Mouse (Mus musculus): Measurements from ENCODE around the gene Sar1a.

The Sar1a gene

DNA sequence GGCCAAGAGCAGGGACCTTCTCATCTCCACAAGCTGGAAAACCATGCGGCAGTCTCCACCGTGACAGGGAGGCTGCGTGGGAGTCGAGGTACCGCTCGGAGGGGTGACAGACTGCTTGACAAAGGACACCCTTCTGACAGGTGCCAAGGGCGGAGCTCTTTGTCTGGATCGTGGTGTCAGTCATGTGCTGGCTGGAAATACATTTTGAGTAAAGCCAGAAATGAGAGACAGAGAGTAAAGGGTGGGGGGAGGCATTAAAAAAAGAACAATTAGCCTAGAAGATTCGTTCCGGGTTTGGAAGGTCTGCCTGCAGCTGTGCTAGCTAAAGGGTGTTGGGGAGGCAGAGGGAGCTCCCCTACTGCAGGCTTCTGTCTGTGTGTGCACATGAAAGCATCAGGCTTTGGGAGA lies 56.6 kb downstream of the Sar1a start:
- no peak for DNase-seq

DNA sequence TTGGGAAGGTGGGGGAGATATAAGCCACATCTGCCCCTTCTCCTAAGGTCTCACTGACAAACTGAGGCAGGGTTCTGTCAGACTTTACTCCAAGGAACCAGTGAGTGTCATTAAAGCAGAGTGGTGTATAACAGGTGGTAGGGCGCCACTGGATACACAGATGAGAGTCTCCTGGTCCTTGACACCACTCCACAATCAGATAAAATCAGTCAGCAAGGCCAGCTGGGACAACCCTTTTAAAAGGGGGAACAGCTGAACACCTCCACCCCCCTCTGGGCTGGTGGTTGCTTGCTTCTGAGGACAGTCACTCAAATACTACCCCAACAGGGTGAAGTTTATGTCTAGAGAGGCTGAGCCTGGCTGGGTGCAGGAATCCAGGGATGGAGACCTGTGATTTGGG lies 57.4 kb downstream of the Sar1a start:
- no peak for DNase-seq

DNA sequence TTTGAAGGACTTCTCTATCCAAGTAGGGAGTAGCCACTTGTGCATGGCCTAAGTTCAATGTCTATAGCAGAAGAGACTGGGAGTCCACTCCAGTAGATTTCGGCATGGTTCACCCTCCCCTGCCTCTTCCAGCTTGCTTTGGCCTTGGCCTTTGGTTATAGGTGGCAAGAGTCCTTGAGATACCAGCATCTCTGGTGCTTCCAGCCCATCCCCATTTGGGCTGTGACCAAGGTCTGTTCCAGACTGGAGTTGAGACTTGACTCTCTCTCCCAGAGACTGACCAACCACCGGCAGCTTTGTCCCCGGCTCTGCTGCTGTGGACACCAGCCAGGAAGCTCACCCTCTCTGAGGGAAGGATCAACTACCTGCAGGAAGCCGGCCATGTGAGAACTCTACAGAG lies 58.0 kb downstream of the Sar1a start:
- DNase-seq = no peak

DNA sequence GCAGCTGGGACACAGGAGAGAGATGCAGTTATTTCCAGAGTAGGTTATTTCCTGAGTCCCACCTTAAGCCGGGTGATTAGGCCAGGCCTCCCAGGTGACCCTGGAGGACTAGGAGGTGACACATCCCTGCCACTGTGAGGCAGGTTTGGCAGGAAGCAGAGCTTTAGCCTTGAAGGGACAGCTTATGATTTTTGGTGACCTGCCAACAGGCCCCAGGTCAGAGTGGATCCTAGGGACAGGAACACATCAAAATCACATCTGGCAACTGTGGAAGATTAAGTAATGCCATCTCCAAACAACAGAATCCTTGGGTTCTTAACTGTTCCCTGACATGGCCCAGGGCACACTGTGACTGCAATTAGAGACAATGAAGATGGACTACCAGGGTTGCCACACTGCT lies 61.2 kb downstream of the Sar1a start:
- no peak for DNase-seq

DNA sequence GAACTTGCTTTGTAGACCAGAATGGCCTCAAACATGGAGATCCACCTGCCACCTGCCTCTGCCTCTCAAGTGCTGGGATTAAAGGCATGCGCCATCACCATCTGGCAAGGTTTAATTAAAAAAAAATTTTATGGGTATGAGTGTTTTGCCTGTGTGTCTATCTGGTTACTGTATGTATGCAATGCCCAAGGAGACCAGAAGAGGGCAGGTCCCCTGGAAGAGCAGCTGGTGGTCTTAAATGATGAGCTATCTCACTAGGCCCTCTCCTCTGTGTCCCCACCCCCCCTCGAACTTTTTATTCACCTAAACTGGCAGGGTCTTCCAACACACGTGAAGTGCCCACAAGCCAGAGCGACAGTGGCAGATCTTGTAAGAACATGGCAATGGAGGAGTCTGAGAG lies 61.8 kb downstream of the Sar1a start:
- DNase-seq = no peak

DNA sequence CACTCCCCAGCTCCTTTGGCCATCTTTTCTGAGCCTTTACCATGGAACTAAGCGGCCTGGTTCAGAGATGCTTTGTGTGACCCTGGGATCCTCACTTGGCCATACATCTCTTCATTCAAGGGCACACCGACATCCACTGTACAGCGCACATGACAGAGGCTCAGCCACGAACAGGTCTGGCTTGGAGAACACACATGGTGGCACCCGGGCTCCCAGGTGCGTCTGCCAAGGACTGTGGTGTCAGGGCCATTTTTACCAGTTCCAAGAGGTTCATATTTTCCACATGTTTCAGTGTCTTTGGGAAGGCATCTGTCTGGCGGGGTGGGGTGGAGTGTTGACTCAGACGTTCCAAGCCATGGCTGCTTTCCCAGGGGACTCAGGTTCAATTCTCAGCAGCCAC lies 62.2 kb downstream of the Sar1a start:
- DNase-seq = no peak

All from right cerebral cortex, postnatal 14 days (tissue).